Mouse (Mus musculus) macrophage (primary cell): ENCODE data around the gene Cdk15. TPM values are rescaled to one million over a fixed set of nuclear protein-coding genes. Genes with fewer than 3 reads are reported as not detected.

ENCODE experiments used
- H3K27ac ChIP-seq: fragments of 350-480 bp; formaldehyde crosslinking; 2 replicates; pipeline ENCODE4 v1.9.0; 2021
- H3K36me3 ChIP-seq: fragments of 350-480 bp; formaldehyde crosslinking; 2 replicates; pipeline ENCODE4 v1.9.0; 2021; ENCODE audit errors: inconsistent target
- H3K4me3 ChIP-seq: fragments of 350-480 bp; formaldehyde crosslinking; 2 replicates; pipeline ENCODE4 v1.9.0; 2021; ENCODE audit errors: inconsistent target
- H3K79me2 ChIP-seq: fragments of 350-480 bp; formaldehyde crosslinking; 2 replicates; pipeline ENCODE4 v1.9.0; 2021; ENCODE audit errors: inconsistent target
- WGBS: methylation state at CpG from one replicate; pipeline ENCODE4 v1.1.7; 2026; ENCODE audit warnings: inconsistent platforms; ENCODE audit not compliant: missing documents; 5-methylcytosine and 5-hydroxymethylcytosine counted together
- polyA plus RNA-seq: library from polyadenylated mRNA; stranded (reverse); fragments of 250-400 nt; gene quantifications from 3 replicates; pipeline ENCODE4 v1.2.4, GENCODE M21; 2018; ENCODE audit warnings: inconsistent platforms
- total RNA-seq, 78 experiments: library from RNA; depleted of rRNA; stranded (reverse); fragments of 250-400 nt; gene quantifications; 1 replicate in 9 of 78; 2 replicates in 24 of 78; 3 replicates in 43 of 78; 4 replicates in 2 of 78; pipeline ENCODE4 v1.2.4; 2018; ENCODE audit warnings: inconsistent platforms in 56 of 78

Gene Cdk15
- total RNA-seq (2018; cell fraction: chromatin; rRNA removed) = 10 to 100 TPM in 21 of 26 experiments, 1 to 10 TPM in 5; 5.2 to 60.1 (median 13.3) TPM
- 1 to 10 TPM; 1.8 to 9.6 (median 5.2) TPM for total RNA-seq (2018; cell fraction: cytosol; rRNA removed)
- total RNA-seq (2018; cell fraction: nucleus; rRNA removed) = 10 to 100 TPM in 9 of 26 experiments, 1 to 10 TPM in 17; 1.3 to 18.9 (median 7.0) TPM
- polyA plus RNA-seq = 3.5 to 7.0 TPM (median 5.2 TPM) in 3 replicates

DNA sequence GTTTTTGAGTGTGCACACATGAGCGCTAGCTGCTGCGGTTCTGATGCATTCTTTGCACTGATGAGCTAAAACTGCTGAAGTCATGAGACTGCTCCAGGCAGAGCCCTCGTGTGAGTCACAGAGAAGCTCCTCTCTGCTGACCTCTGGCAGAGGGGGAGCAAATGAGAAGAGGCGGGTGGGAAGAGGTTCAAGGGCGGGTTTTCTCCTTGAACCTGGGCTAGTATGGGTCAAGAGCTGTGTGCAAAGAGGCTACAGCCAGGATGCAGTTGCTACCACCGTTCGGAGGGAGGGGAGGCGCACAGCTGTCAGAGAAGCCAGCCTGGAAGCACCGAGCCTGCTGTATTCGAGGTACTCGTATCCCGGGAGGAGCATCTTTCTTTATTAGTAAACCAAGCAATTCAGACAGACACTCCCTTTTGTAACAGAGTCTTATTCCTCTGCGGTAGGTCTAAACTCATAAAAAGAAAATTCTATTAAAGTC lies at the start of gene Cdk15:
Cdk15 (plus strand) TSS at position 156 of the 481 bp plus-strand sequence.
- peak within 1 kb of the TSS; percentile 44 for H3K27ac ChIP-seq
- H3K79me2 ChIP-seq = no peaks in the 10 kb centered on the region
- no peaks in the 10 kb centered on the region for H3K36me3 ChIP-seq
- peak within 1 kb of the TSS; percentile 2; the same call in 1 of the 2 replicates for H3K4me3 ChIP-seq
- 52% methylated on average over 13 of the region's 13 CpGs for WGBS

DNA sequence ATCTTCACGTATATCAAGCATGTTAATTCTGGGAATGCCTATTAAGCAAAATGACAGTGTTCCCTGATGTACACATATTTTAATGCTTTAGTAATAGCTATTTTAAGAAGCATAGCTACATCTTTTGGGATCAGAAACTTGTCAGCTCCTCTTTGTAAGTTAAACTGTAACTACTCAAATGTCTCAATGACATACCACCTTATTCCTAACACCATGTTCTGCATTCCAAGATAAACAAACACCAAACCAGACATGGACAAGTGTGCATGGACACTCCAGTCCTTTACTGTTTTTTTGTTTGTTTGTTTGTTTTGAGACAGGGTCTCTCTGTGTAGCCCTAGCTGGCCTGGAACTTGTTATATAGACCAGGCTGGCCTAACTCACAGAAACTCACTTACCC lies 48.4 kb upstream of the Cdk15 start:
- Histone ChIP-seq H3K27ac (no peak overlapping the region), H3K36me3 (peaks cover 29% of the 10 kb centered on the region), H3K79me2 (no peaks in the 10 kb centered on the region), H3K4me3 (no peak overlapping the region)
- WGBS = 100% methylated on average over 1 of the region's 1 CpGs

DNA sequence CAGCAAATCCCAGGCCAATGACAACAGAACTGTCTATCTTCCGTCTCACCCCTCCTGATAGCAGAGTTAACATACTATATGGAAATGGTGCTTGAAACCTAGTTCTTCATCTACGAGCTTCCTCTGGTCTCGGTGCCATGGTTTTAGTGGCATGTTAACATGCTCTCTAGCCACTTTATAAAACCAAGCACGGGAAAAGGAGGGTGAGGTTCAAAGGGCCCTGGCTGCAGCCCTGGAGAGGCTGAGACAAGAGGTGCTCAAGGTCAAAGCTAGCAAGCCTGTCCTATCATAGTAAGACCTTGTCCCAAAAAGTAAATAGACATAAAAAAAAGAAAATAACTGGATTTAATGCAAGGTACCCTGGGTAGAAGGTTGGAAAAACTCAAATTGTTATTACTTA lies 45.1 kb upstream of the Cdk15 start:
- Histone ChIP-seq H3K4me3 (no peak overlapping the region), H3K36me3 (peaks cover 39% of the 10 kb centered on the region), H3K27ac (no peak overlapping the region), H3K79me2 (no peaks in the 10 kb centered on the region)
- WGBS = 94% methylated on average over 4 of the region's 4 CpGs

DNA sequence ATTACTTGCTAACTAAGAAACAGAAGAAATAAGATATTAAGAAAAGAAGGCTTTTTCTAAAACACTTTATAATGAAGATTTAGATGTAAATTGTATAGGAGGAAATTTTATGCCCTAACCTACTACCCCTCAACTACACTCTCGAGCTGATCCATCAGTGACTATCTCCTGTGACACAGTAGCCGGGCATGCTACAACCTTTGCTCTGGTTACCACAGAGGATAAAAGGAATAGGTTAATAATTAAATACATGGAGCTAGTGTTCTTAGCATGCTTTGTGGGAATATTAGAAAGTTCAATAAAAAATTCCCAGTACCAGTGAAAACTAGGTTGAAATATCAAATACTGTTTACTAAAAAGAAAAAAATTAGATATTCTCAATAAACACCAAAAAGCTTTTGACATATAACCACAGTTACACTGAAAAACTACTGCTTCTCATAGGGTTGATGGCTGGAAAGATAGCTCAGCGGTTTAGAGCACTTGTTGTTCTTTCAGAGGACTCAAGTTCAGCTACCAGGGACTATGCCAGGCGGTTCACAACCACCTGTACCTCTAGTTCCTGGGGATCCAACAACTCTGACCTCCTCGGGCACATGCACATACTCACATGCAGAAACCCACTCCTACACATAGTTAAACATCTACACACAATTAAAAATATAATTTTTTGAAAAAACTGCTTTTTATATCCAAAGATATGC lies 44.5 kb upstream of the Cdk15 start:
- Histone ChIP-seq H3K79me2 (no peaks in the 10 kb centered on the region), H3K36me3 (peaks cover 39% of the 10 kb centered on the region), H3K27ac (no peak overlapping the region), H3K4me3 (no peak overlapping the region)
- 91% methylated on average over 5 of the region's 5 CpGs for WGBS

DNA sequence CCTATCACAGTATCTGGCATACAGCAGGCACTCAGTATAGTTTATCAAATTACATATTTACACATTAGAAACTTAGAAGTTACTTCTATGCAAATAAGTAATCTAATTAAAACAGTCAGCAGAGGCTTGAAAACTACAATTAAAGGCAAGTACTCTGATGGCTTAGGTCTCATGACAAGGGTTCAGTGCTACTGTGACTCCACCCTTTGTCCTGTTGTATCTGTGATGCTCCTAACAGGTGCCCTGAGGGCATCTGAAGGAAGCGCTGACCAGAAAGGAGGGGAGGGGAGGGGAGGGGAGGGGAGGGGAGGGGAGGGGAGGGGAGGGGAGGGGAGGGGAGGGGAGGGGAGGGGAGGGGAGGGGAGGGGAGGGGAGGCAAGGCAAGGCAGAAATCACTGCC lies 43.8 kb upstream of the Cdk15 start:
- WGBS = no CpG with 5 or more reads among the region's 1 CpGs
- Histone ChIP-seq H3K27ac (no peak overlapping the region), H3K36me3 (peaks cover 33% of the 10 kb centered on the region), H3K4me3 (no peak overlapping the region), H3K79me2 (no peaks in the 10 kb centered on the region)

DNA sequence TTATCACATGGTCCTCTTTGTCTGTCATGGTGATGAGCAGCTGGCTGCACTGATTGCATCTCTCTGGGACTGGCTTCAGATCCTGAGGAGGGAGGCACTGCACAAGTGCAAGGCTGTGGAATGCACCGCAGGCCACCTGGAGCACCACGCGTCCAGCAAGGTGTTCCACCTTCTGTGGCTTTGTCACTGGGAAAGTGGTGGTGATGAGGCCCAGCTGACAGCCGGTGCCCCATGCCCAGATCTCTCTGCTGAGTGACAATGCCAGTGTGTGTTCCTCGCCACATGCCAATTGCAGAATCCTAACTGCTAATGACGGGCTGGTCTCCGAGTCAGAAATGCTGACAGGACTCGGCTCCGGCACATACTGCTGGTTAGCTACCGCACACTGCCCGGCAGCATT lies 41.3 kb upstream of the Cdk15 start:
- H3K27ac ChIP-seq = no peak overlapping the region
- no peak overlapping the region for H3K4me3 ChIP-seq
- WGBS = 98% methylated on average over 11 of the region's 11 CpGs
- no peaks in the 10 kb centered on the region for H3K79me2 ChIP-seq
- H3K36me3 ChIP-seq = peaks cover 17% of the 10 kb centered on the region; the same call in 1 of the 2 replicates

DNA sequence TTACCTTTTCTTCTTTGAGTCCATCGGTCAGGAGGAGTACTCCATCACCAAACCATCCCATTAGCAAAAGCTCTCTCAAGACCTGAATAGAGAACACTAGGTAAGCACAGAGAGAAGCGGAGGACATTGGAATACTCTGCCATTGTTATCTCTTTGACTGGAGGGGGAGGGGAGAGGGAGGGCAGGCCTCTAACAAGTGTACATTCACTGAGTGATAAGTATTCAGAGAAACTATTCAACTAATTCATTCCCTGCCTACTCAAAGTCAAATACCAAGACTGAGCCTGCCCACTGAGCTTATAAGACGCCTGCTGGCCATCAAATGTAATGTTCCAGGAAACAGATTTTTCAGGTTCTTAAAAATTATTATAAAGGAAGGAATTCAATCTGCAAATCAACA lies 36.3 kb upstream of the Cdk15 start:
- Histone ChIP-seq H3K27ac (no peak overlapping the region), H3K79me2 (no peaks in the 10 kb centered on the region), H3K36me3 (peaks cover 4% of the 10 kb centered on the region; the same call in 1 of the 2 replicates), H3K4me3 (no peak overlapping the region)
- WGBS = 98% methylated on average over 3 of the region's 3 CpGs

DNA sequence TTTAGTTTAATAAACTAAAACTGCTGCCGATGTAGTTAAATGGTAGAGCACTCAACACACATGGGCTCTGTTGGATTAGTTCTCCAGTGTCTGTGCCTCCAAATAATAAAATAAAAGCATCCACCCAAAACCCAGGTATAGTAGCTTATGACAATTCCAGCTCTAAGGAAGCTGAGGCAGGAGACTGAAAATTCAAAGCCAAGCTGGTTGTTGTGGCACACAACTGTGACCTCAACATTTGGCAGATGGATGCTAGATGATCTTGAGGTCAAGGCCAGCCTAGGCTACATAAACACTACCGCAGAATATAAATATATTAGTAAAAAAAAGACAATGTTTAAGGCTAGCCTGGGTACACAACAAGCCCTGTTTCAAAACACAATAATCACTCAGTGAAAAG lies 35.1 kb upstream of the Cdk15 start:
- Histone ChIP-seq H3K4me3 (no peak overlapping the region), H3K27ac (no peak overlapping the region), H3K79me2 (no peaks in the 10 kb centered on the region), H3K36me3 (no peaks in the 10 kb centered on the region; the same call in 1 of the 2 replicates)
- 92% methylated on average over 2 of the region's 2 CpGs for WGBS

DNA sequence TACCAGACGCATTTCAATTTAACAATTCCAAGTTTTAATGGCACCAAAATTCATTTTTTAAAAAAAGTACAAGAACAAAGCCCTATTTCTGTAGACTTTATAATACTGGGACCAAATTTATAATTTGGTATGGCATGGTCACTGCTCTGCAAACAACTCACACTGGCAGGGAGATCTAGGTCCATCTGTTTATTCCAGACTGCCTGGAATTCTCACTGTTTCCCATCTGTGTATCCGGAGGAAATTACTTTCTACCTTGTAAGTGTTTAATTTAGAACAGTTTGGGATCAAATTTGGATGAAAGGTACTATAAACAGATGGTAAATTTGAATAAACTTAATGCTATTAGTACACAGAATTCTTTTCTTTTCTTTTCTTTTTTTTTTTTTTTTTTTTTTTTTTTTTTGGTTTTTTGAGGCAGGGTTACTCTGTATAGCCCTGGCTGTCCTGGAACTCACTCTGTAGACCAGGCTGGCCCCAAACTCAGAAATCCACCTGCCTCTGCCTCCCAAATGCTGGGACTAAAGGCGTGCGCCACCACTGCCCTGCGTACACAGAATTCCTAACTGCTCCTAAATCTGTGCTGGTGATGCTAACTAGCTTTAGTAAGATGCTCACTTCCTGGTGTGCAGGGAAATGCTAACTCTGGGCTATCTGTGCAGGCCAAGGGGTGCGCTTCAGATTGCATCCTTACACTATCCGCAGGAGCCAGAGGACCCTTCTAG lies 34.4 kb upstream of the Cdk15 start:
- WGBS = 98% methylated on average over 6 of the region's 7 CpGs
- Histone ChIP-seq H3K36me3 (no peaks in the 10 kb centered on the region), H3K4me3 (no peak overlapping the region), H3K27ac (no peak overlapping the region), H3K79me2 (no peaks in the 10 kb centered on the region)

DNA sequence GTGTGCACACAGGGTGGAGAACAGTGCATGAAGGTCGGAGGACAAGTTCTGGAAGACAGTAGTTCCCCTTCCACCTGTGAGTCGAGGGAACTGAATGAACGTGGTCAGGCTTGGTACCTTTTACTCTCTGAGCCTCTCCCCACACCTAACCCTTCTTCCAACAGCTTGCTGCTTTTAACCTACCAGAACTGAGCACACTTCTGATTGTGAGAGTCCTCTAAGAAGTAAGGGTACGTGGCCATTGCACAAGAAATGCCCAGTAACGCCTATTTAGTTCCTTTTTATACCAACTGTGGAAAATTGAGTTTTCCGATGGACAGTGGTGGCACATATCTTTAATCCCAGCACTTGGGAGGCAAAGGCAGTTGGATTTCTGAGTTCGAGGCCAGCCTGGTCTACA lies 28.2 kb upstream of the Cdk15 start:
- 62% methylated on average over 7 of the region's 7 CpGs for WGBS

DNA sequence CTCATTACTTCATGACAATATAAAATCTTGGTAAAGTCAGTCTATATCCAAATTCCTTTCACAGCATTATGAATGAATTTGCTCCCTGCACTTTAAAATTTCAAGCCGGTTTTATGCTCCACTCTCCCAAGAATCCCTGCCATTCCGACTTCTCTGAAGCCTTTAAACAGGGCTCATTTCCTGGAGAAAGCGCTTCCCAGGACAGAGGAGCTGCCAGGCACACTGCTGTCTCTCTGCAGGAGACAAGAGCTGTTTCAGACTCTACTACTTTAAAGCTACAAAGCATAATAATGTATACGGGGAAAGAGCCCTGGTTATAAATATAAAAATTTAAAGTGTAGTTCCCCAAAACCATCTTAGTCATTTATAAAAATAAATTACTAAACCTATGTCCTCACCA lies 27.5 kb upstream of the Cdk15 start:
- Histone ChIP-seq H3K36me3 (peaks cover 9% of the 10 kb centered on the region; the same call in 1 of the 2 replicates), H3K79me2 (peaks cover 11% of the 10 kb centered on the region; the same call in 1 of the 2 replicates), H3K27ac (no peak overlapping the region), H3K4me3 (no peak overlapping the region)
- WGBS = 91% methylated on average over 4 of the region's 4 CpGs

More for the DNA sequence above, 28.2 kb upstream of the Cdk15 start:
- Histone ChIP-seq H3K79me2 (peaks cover 7% of the 10 kb centered on the region; the same call in 1 of the 2 replicates), H3K4me3 (no peak overlapping the region), H3K36me3 (peaks cover 9% of the 10 kb centered on the region; the same call in 1 of the 2 replicates), H3K27ac (no peak overlapping the region)

DNA sequence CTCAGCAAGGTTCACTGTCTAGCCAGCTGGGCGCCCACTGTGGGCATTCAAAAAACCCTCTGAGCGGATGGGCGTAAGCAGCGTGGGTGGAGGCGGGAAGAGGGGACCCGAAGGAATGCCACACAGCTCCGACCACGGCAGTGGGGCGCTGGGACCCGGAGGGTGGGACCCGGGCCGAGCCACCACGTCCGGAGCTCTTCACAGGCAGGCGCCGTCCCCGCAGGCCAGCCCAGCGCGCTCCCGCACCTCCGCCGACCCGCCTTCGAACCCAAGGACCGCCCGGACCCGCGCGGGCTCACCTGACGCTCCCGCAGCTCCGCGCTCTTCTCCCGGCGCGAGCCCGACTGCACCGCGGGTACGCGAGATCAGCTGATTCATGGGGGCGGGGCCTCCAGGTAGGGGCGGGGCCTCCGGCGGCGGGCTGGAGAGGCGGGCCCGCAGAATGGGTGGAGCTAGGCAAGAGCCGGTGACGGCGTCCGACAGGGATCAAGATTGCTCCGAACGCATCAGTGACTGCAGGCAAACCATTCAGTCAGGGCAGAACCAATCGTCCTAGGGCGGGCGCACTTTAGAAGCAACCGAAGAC lies 19.8 kb upstream of the Cdk15 start, which contains the start of gene Als2:
Als2 (minus strand) TSS at position 376 of the 586 bp plus-strand sequence.
- peaks cover 32% of the 10 kb centered on the region for H3K79me2 ChIP-seq
- peak within 1 kb of the TSS; percentile 40 for H3K27ac ChIP-seq
- H3K4me3 ChIP-seq = peak within 1 kb of the TSS; percentile 77
- under 1% methylated on average over 58 of the region's 58 CpGs for WGBS
- H3K36me3 ChIP-seq = no peaks in the 10 kb centered on the region

DNA sequence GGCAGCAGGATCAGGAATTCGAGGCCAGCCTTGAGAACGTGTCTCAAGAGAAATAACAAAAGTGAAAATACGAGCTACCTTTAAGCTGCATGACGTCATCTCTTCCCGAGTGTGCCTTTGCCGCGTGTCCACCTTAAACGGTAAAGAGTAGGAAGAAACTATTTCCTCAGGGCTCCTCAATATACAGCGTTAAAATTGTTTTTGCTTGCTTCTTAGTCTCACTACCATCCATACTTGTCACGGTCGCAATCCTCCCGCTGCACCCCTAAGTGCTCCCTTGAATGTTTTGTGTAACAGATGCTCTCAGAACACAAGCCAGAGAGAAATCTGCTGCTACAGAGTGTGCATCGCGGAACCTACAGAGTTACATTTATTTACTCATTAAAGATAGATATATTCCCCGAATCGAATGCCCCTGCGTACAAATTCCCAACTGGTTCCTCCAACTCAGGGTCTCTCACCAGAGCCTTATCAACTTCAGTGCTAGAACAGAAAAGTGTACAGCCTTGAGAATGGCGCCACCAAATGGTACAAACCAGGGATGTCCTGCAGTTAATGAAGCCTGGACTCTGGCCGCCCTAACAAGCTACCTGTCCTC lies 19.0 kb upstream of the Cdk15 start:
- Histone ChIP-seq H3K36me3 (no peaks in the 10 kb centered on the region), H3K79me2 (peaks cover 32% of the 10 kb centered on the region), H3K27ac (peak overlapping the region; percentile 40), H3K4me3 (peak overlapping the region; percentile 77)
- 0% methylated on average over 19 of the region's 19 CpGs for WGBS

DNA sequence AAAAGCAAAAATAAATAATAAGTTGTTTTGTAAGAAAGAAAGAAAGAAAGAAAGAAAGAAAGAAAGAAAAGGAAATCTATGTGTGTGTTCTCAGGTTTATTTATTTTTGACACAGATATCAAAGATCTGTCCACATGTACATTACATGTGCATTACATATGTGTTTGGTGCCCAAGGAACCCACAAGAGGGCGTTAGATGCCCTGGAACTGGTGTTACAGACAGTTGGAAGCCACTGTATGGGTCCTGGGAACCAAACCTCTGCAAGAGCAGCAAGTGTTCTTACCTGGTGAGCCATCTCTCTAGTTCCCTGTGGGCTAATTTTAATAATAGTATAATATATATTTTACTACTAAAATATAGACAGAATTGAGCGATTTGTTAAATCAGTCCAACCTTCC lies 12.9 kb upstream of the Cdk15 start:
- 62% methylated on average over 2 of the region's 2 CpGs for WGBS

More for the DNA sequence above, 12.9 kb upstream of the Cdk15 start:
- Histone ChIP-seq H3K27ac (no peak overlapping the region), H3K79me2 (no peaks in the 10 kb centered on the region), H3K4me3 (no peak overlapping the region), H3K36me3 (no peaks in the 10 kb centered on the region)
